Comparison of ENCODE assay signal across 16 mouse cellular contexts in genomic region chr5:137445536-137445935, GRCm38 (mm10). TPM values are rescaled to one million over a fixed set of nuclear protein-coding genes. Genes with fewer than 3 reads are reported as not detected.
"Had no signal": no experiment of that assay in that cellular context is flagged by ENCODE, and none has a peak within 500 bp of the region (broad histone marks: within the 10 kb centered on the region; RNA-seq: fewer than 3 reads in every experiment).

No protein-coding gene starts in this region.

- H3K9ac ChIP-seq: neural tube, embryonic 15.5 days; stomach, embryonic 15.5 days had no signal

- DNase-seq: retina, postnatal 1 day; right cerebral cortex, adult 18-20 months; right cerebral cortex, postnatal 14 days; right cerebral cortex, postnatal 25 days; right cerebral cortex, postnatal 4 days; spleen, adult 18-20 months; thymus, adult 18-20 months; thymus, adult 2 months; thymus, postnatal 14 days; thymus, postnatal 25 days; thymus, postnatal 36 days; thymus, postnatal 4 days had no signal

- H3K4me3 ChIP-seq: neural tube, embryonic 15.5 days; stomach, embryonic 15.5 days had no signal

- H3K4me2 ChIP-seq: neural tube, embryonic 15.5 days; stomach, embryonic 15.5 days had no signal

- H3K9me3 ChIP-seq: neural tube, embryonic 15.5 days; stomach, embryonic 15.5 days had no signal

- H3K4me1 ChIP-seq: neural tube, embryonic 15.5 days; stomach, embryonic 15.5 days had no signal

- H3K27ac ChIP-seq: neural tube, embryonic 15.5 days; stomach, embryonic 15.5 days; stomach, postnatal 0 days had no signal

- H3K36me3 ChIP-seq: neural tube, embryonic 15.5 days; stomach, embryonic 15.5 days had no signal

- H3K27me3 ChIP-seq: neural tube, embryonic 15.5 days; stomach, embryonic 15.5 days had no signal

RNA-seq across cellular contexts. Expression of gene Zan, which starts 31.3 kb away (rescaled TPM):
- total RNA-seq: neutrophil, adult 5-6 weeks had no signal
